Mouse (Mus musculus): ENCODE measurements around the gene Ntf5. TPM values are rescaled to one million over a fixed set of nuclear protein-coding genes. Genes with fewer than 3 reads are reported as not detected.
A peak's percentile ranks its signal among the peaks of the same experiment; 100 is the strongest.

Ntf5 gene
- polyA plus RNA-seq, 2 experiments from 2014 or later, result not detected

DNA sequence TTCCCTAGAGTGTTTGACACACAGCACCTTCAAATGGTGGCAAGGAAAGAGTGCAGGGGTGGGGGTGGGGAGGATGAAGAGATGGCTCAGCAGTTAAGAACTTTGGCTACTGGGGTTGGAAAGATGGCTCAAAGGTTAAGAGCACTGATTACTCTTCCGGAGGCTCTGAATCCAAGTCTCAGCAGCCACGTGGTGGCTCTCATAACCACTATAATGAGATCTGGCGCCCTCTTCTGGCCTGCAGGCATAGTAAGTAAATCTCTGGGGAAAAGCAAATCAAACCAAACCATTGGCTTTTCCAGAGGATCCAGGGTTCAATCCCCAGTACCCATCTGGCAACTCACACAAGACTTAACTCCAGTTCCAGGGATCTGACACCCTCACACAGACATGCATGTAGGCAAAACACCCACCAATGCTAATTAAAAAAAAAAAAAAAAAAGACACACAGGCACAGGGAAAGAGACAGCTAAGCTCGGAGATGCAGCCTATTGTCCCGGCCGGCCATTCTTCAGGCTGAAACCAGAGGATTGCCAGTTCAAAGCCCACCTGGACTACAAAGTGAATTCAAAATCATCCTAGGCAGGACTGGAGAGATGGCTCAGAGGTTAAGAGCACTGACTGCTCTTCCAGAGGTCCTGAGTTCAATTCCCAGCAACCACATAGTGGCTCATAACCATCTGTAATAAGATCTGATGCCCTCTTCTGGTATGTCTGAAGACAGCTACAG lies 9.8 kb upstream of the Ntf5 start:
- peak; percentile 78 for ATAC-seq

DNA sequence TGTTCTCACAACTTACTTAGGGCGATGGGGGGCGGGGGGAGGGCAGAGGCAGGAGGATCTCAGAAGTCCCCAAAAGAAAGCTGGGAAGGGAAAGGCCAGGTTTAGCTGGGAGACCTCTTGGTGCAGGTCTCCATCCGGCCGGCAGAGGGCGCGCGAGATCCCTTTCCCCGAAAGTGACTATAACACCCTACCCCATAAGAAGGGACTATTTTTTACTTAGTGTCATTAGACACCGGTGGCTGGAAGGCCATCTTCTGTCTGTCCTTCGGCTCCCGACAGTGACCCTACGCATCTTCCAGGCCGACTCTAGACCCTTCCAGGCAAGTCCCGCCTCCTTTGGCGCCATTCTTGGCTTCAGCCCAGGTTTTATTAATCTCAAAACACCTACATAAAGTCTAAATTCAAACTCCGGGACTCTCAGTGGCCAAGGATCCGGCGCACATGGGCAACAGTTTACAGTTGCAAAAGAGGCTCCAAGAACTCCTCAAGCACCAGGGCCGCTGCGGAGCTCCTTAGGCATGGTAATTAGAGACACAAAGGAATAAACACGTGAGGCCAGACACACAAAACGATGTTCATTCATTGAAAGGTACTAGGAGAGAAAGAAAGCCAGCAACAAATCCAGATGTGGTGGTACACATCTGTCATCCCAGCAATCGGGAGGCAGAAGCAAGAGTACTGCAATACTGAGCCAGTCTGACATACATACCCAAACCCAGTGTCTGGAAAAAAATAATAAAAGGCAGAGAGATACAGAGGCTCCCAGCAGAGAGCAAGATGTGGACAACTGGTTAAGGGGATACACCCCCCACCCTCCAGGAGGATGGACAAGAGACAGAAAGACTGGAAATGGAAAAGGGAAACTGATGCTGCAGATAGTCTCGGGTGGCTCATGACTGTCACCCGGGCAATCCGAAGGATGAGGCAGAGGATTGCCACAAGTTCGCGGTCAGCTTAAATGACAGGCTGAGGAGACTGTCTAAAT lies 8.1 kb upstream of the Ntf5 start, which contains the start of gene Kcna7:
TSS of gene Kcna7 (plus strand) at position 563 of the 985 bp plus-strand sequence.
- ATAC-seq, result no peak

DNA sequence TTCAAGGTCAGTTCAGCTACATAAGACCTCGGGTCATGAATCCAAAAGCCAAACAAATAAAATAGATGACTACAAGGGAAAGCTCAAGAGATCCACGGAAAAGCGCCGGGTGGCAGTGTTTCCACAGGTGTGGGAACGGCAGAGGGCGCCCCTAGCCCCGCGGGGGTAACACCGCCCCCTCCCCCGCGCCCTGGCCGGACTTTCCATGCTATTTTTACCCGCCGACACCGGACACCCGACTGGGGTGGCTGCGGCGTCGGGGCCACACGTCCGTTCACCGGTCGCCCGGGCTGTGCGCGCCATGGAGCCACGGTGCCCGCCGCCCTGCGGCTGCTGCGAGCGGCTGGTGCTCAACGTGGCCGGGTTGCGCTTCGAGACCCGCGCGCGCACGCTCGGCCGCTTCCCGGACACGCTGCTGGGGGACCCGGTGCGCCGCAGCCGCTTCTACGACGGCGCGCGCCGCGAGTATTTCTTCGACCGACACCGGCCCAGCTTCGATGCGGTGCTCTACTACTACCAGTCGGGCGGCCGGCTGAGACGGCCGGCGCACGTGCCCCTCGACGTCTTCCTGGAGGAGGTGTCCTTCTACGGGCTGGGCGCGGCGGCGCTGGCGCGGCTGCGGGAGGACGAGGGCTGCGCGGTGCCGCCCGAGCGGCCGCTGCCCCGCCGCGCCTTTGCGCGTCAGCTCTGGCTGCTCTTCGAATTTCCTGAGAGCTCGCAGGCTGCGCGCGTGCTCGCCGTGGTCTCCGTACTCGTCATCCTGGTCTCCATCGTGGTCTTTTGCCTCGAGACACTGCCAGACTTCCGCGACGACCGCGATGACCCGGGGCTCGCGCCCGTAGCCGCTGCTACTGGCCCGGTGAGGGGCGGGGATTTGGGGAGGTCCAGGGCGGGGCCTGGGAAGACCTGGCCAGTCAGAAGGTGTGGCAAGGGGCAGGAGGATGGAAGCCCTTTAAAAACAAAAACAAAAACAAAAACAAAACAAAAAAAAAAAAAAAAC lies 7.0 kb upstream of the Ntf5 start:
- no peak for ATAC-seq

DNA sequence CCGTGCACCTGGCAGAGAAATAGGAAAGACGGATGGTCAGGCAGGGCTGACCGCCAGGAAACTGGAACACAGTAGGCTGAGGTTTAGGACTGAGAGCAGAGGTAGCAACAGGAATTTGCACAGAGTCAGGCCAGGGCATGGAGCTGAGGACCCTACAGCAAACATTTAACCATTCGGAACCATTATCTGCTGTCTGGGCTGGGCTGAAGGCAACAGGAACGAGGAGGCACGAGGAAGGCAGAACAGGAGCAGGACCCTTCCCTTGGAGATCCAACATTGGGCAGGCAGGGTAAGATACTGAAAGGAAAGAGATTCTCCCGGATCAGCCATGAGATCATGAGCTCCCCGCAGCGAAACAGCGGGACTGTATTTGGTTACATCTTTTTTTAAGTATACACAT lies 5.7 kb upstream of the Ntf5 start:
- no peak for ATAC-seq

DNA sequence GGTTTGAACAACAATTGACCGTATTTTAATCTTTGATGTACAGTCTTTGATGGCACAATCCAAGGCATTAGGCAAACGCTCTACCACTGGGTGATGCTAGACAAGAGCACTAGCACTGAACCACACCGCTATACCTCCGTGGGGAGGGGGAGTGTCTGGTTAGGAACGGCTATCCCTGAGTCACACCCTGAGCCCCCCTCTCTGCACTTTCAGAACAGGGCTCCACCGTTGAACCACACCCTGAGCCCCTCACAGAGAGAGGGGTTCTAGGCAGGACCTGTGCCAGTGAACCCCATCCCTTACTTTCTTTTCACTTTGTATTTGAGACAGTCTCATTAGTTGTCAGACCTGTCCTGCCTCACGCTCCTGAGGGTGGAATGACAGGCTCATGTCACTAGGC lies 5.1 kb upstream of the Ntf5 start:
- no peak for ATAC-seq

DNA sequence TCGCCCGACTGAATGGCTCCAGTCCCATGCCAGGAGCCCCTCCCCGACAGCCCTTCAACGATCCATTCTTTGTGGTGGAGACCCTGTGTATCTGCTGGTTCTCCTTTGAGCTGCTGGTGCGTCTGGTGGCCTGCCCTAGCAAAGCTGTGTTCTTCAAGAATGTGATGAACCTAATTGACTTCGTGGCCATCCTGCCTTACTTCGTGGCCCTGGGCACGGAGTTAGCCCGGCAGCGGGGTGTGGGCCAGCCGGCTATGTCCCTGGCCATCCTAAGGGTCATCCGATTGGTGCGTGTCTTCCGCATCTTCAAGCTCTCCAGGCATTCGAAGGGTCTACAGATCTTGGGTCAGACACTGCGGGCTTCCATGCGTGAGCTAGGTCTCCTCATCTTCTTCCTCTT lies 4.5 kb upstream of the Ntf5 start:
- no peak for ATAC-seq

DNA sequence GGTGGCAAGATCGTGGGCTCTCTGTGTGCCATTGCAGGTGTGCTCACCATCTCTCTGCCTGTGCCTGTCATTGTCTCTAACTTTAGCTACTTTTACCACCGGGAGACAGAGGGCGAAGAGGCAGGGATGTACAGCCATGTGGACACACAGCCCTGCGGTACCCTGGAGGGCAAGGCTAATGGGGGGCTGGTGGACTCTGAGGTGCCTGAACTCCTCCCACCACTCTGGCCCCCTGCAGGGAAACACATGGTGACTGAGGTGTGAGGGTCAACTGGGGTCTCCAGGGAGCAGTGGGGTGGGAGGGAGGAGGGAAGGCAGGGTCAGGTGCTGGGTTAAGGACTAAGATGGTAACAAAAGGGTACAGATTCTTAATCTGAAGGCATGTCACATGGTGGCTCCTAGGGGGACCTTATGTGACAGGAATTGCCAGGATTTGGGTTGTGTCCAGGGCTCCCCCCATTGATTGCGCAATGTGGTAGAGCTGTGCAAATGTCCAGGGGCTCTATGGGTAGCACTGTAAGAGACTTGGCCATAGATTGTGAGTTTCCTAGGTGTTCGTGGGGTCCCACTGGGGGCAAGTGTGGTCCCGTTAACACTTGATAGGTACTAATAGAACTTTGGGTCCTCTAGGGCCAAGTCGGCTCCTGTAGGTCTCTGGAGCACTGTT lies 3.9 kb upstream of the Ntf5 start:
- no peak for ATAC-seq

DNA sequence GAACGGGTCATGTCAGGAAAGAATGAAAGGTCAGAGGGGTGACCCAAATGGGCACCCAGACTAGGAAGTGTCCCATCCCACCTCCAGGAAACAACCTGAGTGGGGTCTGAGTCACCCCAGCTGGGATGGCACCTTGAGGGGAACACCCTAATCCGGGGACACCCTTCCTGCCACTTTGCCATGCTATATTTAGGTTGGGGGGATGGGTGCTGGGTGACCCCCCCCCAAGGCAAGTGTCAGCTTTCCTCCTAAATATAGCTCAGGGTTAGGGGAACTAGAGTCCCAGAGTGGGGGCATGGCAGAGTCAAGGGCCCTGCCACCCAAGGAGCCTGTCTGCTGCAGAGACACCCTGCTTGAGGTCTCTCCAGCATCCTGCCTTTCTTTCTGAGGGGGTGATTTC lies 1.1 kb upstream of the Ntf5 start:
- no peak for ATAC-seq

DNA sequence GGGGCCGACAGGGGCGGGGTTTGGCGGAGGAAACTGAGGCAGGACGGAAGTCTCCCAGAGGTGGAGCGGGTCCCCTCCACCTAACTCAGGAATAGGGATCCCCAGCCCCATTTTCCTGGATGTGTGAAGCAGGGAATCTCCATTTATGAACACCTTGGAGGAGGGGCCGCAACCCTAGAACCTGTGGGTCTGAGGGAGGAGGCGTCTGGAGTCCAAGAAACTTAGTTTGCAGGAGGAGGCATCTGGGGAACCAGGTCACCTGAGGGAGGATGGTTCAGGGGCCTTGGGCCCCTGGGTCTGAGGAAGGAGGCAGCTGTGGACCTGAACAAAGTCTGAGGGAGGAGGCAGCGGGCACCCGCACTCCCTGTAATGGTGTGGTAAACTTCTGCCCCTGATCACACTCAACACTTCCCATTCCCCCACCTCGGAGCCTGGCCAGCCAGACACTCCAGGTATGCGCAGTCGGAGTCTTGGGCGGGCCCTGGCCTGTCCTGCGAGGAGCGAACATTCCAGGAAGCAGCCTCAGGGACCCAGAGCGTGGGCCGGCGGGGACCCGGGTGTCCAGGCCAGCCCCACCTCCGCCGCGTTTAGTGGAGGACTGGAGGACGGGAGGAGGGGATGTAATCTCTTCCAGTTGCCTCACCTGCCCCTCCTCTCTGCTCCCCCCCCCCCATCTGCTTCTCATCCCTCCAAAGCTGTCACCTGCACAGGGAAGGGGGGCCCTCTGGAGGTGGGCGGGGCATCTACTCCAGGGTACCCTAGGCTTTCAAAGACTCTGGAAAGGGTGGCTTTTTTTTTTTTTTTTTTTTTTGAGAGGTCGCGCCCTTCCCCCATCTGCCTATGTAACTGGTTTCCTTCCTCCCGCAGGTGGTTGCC lies 607 bp downstream of the Ntf5 start:
- ATAC-seq, result no peak

DNA sequence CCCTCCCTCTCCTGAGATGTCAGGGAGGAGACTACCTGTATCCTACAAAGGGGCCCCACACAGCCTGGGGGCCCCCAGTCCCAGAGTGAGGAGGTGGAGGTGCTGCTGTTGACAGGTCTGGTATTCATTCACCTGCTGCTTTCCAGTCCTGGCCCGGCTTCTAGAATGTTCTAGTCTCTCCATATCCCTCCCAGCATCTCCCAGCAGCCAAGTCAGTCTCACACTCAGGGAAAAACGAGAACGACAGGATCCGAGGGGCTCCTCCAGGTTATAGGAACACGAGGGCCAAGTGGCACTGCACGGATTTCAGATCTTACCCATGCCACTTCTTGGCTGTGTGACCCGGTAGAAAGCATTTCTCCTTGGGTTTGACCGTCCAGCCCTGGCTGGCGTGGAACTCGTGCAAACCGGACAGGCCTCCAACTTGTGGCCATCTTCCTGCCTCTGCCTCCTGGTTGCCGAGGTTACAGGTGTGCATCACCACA lies 1.3 kb downstream of the Ntf5 start:
- no peak for ATAC-seq

DNA sequence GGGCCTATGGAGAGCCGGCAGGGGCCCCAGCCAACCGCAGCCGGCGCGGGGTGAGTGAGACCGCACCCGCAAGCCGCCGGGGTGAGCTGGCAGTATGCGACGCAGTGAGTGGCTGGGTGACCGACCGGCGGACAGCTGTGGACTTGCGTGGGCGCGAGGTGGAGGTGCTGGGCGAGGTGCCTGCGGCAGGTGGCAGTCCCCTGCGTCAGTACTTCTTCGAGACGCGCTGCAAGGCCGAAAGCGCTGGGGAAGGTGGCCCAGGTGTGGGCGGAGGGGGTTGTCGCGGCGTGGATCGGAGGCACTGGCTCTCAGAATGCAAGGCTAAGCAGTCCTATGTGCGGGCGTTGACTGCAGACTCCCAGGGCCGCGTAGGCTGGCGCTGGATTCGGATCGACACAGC lies 2.1 kb downstream of the Ntf5 start:
- ATAC-seq, result peak; percentile 36

DNA sequence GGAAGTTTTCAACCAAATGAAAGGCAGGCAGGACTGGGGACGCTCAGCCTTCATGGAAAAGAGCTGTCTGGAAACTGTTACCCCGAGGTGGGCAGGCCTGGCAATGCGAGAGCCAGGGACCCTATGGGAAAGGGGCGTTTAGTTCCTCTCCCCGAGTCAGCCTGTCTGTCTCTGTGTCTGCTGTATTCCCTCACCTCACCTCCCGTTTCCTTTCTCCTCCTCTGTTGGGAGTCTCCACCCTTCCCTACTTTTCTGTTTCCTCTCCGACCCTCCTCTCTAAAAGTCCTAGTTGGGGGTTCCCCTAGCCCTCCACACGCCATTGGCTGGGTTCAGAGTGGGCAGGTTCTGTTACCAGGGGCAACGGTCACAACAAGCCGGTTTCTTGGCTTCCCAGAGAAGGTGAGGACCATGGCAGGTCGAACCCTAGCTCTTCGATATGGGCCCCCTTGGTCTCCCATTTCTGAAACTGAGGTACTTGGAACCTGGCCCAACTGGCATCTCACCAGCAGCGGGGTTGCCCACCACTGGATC lies 4.5 kb downstream of the Ntf5 start:
- ATAC-seq, result no peak

DNA sequence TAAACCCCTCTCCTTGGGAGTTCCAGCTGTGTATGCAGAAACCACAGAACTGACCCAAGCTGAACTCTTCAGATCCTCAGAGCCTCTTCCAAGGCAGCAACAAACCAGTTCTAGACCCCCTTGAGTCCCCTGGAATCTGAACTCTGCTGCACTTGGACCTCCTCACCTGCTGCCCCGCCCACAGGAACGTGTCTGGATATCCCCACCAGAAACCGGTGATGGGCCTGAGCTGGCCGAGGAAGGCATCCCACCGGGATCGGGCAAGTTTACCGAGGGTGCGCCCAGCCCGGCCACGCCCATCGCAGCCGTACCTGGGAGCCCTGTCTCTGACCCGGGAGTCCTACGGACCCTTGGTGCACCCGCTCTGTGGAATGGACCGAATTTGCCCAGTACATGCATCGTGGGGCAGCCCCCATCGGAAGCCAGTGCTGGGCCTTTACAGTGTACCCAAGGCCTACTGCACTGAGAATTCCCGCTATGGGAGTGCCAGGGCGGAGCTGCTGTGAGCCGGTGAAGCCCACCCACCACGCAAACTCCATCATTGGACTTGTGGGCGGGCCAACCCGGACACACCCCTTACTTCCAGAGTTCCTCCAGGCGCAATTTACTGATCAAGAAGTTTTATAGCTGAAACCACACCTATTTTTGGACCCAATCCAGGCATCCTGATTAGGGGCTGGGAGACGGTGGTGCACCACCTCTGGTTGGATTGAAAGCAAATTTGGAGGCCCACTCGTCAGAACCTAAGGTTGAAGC lies 6.5 kb downstream of the Ntf5 start:
- ATAC-seq, result no peak

DNA sequence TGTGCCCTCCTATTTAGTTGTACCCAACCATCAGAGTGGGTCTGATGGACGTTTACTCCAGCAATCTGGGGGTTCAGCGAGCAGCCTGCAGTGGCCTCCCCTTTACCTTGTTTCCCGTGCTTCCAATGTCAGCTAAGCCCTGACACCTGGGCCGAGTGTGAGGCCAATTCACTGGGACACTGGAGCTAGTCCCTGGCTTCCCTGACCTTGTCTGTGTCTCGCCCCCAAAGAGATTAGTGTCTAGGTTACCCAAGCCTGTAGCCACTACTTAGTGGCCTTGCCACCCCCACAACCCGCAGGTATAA lies 7.1 kb downstream of the Ntf5 start, which contains the start of gene Lhb:
TSS of gene Lhb (plus strand) at position 206 of the 305 bp plus-strand sequence.
- ATAC-seq, result no peak

DNA sequence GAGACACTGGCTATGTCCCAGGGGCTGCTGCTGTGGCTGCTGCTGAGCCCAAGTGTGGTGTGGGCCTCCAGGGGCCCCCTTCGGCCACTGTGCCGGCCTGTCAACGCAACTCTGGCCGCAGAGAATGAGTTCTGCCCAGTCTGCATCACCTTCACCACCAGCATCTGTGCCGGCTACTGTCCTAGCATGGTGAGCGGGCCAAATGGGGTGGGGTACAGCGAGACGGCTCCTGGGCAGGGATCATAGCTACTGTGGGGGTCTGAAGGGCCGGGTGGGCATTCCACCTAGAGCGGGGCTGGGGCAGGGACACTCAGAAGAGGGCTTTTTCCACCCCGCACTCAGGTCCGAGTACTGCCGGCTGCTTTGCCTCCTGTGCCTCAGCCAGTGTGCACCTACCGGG lies 7.7 kb downstream of the Ntf5 start:
- ATAC-seq, result no peak

DNA sequence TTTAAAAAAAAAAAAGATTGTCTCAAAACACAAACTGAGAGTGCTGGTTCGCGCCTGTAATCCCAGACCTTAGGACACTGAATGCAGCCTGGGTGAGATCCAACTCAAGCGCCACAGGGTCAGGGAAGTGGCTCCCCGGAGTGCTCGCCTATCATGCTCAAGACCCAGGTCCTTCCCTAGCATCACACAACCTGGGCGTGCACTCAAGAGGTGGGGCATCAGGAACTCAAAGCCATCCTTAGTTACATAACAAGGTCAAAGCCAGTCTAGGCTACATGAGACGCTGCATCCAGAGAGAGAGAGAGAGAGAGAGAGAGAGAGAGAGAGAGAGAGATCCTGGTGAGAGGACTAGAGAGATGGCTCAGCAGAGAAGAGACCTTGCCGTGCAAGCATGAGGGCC lies 13.1 kb downstream of the Ntf5 start:
- ATAC-seq, result no peak

DNA sequence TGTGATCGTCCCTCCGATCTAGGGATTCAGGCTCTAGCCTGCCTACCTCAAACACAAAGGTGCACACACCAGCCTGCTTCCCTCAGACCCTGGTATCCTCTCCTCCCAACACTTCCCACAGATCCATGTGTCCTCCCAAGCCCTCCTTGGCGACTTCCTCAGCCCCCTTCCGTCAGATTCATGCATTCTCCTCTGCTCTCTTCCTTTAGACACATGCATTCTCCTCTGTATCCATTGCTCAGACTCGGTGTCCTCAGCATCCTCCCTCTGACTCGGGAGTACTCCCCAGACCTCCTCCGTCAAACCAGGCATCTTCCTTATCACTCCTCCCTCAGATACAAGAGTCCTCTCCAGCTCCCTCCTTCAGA lies 20.3 kb downstream of the Ntf5 start:
- ATAC-seq, result no peak

DNA sequence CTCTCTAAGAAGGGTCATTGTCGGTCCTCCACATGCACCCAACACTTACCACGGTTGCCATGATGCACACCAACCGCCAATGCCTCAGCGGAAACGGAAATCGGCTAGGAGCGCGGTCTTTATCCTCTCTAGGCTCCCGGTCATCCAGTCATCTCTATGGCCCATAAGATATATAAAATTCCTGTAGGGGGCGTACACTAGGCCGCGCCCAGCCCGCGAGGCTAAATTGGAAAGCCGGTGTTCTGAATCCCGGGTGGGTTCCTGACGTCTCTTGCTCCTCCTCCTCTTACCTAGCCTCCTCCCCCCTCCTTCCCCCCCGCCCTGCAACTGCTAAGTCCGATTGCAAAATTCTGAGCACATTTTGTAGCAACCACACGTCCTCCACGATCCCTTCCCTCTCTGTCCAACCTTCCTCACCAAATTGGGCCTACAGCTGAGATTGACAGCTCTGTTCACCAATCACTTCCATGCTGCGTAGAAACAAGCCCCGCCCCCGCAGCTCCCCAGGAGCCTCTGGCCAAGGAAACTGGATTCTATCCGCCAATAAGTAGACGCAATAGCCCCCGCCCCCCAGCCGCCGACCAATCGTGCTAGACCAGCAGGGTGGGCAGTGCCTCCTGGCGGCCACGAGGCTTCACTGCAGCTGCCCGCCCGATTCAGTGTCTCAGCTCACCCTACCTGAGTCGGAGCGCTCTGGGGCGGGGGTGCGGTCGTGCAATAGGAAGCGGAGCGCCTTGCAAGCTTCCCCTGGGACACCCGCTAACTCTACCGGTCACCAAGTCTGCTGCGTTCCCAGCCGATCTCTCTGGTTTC lies 20.9 kb downstream of the Ntf5 start, which contains the start of gene Gys1:
TSS of gene Gys1 (plus strand) at position 642 of the 813 bp plus-strand sequence.
- ATAC-seq, result peak; percentile 95

DNA sequence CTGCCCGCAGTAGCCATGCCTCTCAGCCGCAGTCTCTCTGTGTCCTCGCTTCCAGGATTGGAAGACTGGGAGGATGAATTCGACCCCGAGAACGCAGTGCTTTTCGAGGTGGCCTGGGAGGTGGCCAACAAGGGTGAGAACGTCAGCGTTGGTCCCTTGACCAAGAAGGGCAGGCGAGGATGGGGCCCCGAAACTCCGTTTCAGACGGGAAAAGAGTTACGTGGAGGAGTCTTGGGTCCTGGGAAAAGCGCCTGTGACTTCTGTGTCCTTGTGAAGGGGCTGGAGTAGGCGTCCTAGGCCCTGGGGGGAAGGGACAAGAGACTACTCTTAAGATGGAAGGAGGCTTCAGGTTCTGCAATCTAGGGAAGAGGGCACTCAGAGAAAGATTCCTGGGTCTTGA lies 21.5 kb downstream of the Ntf5 start:
- no peak for ATAC-seq

All from activated CD4-positive, CD25-positive, alpha-beta regulatory T cell, adult 4 months (primary cell).